Mouse (Mus musculus) forebrain, embryonic 15.5 days (tissue): Measurements from ENCODE around the gene Drc3. TPM values are rescaled to one million over a fixed set of nuclear protein-coding genes. Genes with fewer than 3 reads are reported as not detected.

Experiments used
- ATAC-seq: fragments of 200-750 bp; cut with Nextera tagmentation; replicated peaks from 2 replicates; pipeline ENCODE4 v1.8.0; 2017; ENCODE audit warnings: mild to moderate bottlenecking, moderate TSS enrichment, moderate library complexity
- H3K27ac ChIP-seq: fragments of 300-500 bp; sonication (generic); replicated peaks from 2 replicates; pipeline ENCODE4 v1.5.1; 2015; ENCODE audit warnings: mild to moderate bottlenecking, inconsistent platforms
- H3K27me3 ChIP-seq: fragments of 300-500 bp; sonication (generic); 2 replicates; pipeline ENCODE4 v1.6.1; 2015; ENCODE audit warnings: inconsistent platforms
- H3K36me3 ChIP-seq: fragments of 300-500 bp; sonication (generic); 2 replicates; pipeline ENCODE4 v1.6.1; 2015; ENCODE audit warnings: mild to moderate bottlenecking, inconsistent platforms
- H3K4me1 ChIP-seq: fragments of 300-500 bp; sonication (generic); 2 replicates; pipeline ENCODE4 v1.6.1; 2015; ENCODE audit warnings: inconsistent platforms
- H3K4me2 ChIP-seq: fragments of 300-500 bp; sonication (generic); replicated peaks from 2 replicates; pipeline ENCODE4 v1.6.1; 2015; ENCODE audit warnings: mild to moderate bottlenecking, inconsistent platforms
- H3K4me3 ChIP-seq: fragments of 300-500 bp; sonication (generic); 2 replicates; pipeline ENCODE4 v1.5.1; 2015; ENCODE audit warnings: mild to moderate bottlenecking, inconsistent platforms
- H3K9ac ChIP-seq: fragments of 300-500 bp; sonication (generic); replicated peaks from 2 replicates; pipeline ENCODE4 v1.6.1; 2015; ENCODE audit warnings: mild to moderate bottlenecking, inconsistent platforms
- H3K9me3 ChIP-seq: fragments of 300-500 bp; sonication (generic); 2 replicates; pipeline ENCODE4 v1.6.1; 2016; ENCODE audit warnings: inconsistent platforms
- WGBS: fragments of 180-500 bp; shearing (Covaris S2); methylation state at CpG from one replicate; pipeline ENCODE4 v1.1.7; 2015; ENCODE audit warnings: mixed read lengths; 5-methylcytosine and 5-hydroxymethylcytosine counted together
- polyA plus RNA-seq: library from polyadenylated mRNA; unstranded; fragments of >200 nt; fragmentation: Nextera tagmentation; extraction: Ambion mirVana; gene quantifications from 2 replicates; pipeline ENCODE4 v1.2.1, GENCODE M21; 2015

Gene Drc3
- polyA plus RNA-seq, 1 experiment from 2014 or later, result 7.3 TPM

DNA sequence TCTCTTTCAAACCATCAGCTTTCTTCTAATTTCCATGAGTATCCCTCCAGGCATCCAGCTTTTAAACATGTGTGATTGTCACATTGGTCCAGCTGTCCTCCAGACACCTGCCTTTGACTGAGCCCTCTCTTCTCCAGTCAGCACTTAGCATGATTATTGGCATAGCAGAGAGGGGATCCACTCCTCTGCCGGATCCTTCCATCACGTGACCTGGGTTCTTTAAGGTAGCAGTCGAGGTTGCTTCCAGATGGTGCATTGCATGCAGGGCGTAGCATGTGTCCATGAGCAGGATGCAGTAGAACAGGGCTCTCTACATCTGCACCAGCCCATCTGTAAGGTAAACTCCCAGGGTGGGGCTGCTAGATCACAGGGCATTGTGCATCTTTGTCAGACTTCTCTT lies 15.8 kb downstream of the Drc3 start:
- no peak overlapping the region for H3K4me3 ChIP-seq
- ATAC-seq, result no peak
- no peaks in the 10 kb centered on the region for H3K9me3 ChIP-seq
- H3K27ac ChIP-seq, result no peak overlapping the region
- H3K9ac ChIP-seq, result no peak overlapping the region
- H3K4me2 ChIP-seq, result no peak overlapping the region
- no peaks in the 10 kb centered on the region for H3K36me3 ChIP-seq
- H3K4me1 ChIP-seq, result no peaks in the 10 kb centered on the region
- H3K27me3 ChIP-seq, result no peaks in the 10 kb centered on the region
- WGBS, result 79% methylated on average over 4 of the region's 4 CpGs

DNA sequence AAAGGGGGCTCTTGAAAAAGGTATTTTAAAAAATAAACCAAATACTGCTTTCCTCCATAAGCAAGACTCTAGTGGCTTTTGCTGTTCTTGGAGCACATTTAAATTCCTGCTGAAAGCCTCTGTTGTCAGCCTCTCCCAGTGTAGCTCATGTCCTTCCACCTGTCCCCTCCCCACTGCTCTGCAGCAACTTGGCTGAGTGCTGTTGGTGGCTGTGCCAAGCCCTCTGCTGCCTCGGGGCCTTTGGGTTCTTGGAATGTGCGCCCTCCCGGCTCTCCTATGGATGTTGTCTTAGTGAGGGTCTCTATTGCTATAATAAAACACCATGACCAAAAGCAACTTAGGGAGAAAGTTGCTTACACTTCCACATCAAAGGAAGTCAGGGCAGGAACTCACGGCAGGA lies 16.3 kb downstream of the Drc3 start:
- WGBS, result 74% methylated on average over 4 of the region's 4 CpGs
- H3K4me1 ChIP-seq, result no peaks in the 10 kb centered on the region
- no peak overlapping the region for H3K9ac ChIP-seq
- ATAC-seq, result no peak
- no peaks in the 10 kb centered on the region for H3K36me3 ChIP-seq
- H3K9me3 ChIP-seq, result no peaks in the 10 kb centered on the region
- H3K27ac ChIP-seq, result no peak overlapping the region
- H3K27me3 ChIP-seq, result no peaks in the 10 kb centered on the region
- no peak overlapping the region for H3K4me2 ChIP-seq
- no peak overlapping the region for H3K4me3 ChIP-seq

DNA sequence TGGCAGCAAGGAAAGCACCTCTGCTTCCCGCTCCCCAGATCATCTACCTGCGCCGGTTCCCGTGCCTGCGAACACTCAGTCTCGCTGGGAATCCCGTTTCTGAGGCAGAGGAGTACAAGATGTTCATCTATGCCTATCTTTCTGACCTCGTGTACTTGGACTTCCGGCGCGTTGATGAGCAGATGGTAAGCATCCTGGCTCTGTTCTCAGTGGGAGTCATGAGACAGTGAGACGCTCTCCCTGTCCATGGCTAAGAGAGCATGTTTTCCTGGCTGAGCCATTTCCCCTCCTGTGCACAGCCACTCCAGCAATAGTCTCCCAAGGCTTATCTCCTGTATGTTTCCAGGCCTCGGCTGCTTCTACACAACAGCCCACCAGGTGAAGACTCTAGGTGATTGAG lies 17.3 kb downstream of the Drc3 start:
- Histone ChIP-seq H3K27ac (no peak overlapping the region), H3K27me3 (no peaks in the 10 kb centered on the region), H3K9me3 (no peaks in the 10 kb centered on the region), H3K36me3 (no peaks in the 10 kb centered on the region), H3K4me2 (no peak overlapping the region), H3K9ac (no peak overlapping the region), H3K4me3 (no peak overlapping the region), H3K4me1 (no peaks in the 10 kb centered on the region)
- WGBS, result 89% methylated on average over 13 of the region's 13 CpGs
- ATAC-seq, result no peak

DNA sequence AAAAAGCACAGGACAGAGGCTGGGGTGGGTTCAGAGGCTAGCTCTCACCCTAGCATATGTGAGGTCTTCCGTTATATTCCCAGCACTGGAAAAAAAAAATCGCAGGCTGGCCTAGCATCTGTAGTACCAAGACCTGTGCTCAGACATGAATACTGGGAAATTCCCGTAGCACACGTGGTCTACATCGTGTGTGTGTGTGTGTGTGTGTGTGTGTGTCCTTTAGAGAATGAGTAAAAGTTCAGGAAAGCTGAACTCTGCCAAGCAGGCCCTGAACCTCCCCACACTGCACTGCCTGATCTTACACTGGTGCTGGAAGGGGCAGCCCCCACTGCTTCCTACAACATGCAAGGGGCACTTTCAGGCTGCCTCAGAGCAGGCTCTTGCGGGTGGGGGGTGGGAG lies 21.4 kb downstream of the Drc3 start:
- ATAC-seq, result no peak
- 78% methylated on average over 6 of the region's 6 CpGs for WGBS

DNA sequence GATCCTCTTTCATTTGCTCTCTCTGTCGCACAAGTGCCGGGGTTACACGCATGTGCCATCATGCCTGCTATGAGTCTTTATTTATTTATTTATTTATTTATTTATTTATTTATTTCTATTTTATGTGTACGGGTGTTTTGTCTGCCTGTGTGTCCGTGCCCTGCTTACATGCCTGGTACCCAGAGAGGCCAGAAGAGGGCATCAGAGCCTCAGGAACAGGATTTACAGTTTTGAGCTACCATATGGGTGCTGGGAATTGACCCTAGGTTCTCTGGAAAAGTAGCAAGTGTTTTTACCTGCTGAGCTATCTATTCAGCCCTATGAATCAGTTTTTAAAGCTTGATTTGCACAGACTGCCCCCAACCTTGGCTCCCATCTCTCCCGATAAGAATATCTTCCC lies 30.4 kb downstream of the Drc3 start:
- Histone ChIP-seq H3K27ac (no peak overlapping the region), H3K36me3 (no peaks in the 10 kb centered on the region), H3K4me1 (peaks cover 20% of the 10 kb centered on the region), H3K27me3 (no peaks in the 10 kb centered on the region), H3K9me3 (no peaks in the 10 kb centered on the region), H3K4me3 (no peak overlapping the region), H3K4me2 (no peak overlapping the region), H3K9ac (no peak overlapping the region)
- no peak for ATAC-seq
- 87% methylated on average over 6 of the region's 6 CpGs for WGBS

More for the DNA sequence above, 21.4 kb downstream of the Drc3 start:
- no peak overlapping the region for H3K4me2 ChIP-seq
- no peaks in the 10 kb centered on the region for H3K4me1 ChIP-seq
- H3K9me3 ChIP-seq, result no peaks in the 10 kb centered on the region
- no peak overlapping the region for H3K27ac ChIP-seq
- H3K36me3 ChIP-seq, result no peaks in the 10 kb centered on the region
- no peak overlapping the region for H3K4me3 ChIP-seq
- H3K27me3 ChIP-seq, result no peaks in the 10 kb centered on the region
- no peak overlapping the region for H3K9ac ChIP-seq

DNA sequence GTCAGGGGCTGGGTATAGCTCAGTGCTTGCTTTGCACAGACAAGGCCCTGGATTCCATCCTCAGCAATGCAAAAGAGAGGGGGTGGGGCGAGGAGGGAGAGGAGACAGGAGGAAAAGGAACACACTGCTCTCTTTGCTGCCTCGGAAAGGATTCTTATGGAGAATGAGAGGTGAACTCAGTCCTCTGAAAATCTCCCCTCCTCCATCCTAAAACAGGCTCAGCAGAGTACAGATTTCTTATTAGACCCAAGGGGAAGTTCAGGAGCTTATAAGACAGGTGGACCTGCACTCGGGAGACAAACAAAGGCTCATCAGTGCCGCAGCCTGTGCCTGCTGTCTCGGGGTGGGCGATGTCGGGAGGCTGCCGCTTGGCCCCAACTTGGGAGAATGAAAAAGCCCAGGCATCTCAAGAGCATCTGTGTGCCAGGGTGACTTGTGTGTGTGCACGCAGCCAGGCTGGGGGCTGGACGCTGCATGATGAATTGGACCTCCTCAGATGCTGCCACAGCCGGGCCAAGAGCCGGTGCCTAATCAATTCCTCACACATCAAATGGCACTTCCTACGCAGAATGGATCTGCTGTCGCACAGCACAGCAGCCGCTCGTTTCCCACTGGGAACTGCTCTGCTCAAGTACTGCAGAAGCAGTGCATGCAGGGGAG lies 31.8 kb downstream of the Drc3 start:
- ATAC-seq, result peak; percentile 87
- H3K4me1 ChIP-seq, result peaks cover 20% of the 10 kb centered on the region
- under 1% methylated on average over 16 of the region's 16 CpGs for WGBS
- H3K27ac ChIP-seq, result peak overlapping the region; percentile 80
- H3K27me3 ChIP-seq, result no peaks in the 10 kb centered on the region
- peak overlapping the region; percentile 41 for H3K4me2 ChIP-seq
- peak overlapping the region; percentile 22 for H3K4me3 ChIP-seq
- H3K36me3 ChIP-seq, result no peaks in the 10 kb centered on the region
- H3K9ac ChIP-seq, result peak overlapping the region; percentile 35
- H3K9me3 ChIP-seq, result no peaks in the 10 kb centered on the region

DNA sequence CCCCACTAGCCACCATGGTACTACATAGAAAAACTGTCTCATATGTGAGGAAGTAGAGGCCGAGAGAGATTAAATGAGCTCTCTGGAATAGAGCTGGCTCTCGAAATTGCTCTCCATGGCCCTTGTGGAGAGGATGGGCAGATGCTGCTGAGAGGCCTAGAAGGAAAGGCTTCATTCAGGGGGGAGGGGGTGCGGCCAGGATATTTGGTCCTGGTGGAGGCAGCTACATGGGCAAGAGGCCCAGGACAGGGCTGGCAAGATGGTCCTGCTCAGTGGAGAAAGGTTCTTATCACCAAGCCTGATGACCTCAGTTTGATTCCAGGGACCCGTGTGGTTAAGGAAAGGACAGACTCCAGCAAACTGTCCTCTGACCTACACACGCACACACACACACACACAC lies 32.8 kb downstream of the Drc3 start:
- WGBS, result 84% methylated on average over 5 of the region's 5 CpGs
- Histone ChIP-seq H3K4me1 (peaks cover 20% of the 10 kb centered on the region), H3K9ac (no peak overlapping the region), H3K4me3 (no peak overlapping the region), H3K27me3 (no peaks in the 10 kb centered on the region), H3K4me2 (no peak overlapping the region), H3K9me3 (no peaks in the 10 kb centered on the region), H3K27ac (no peak overlapping the region), H3K36me3 (no peaks in the 10 kb centered on the region)
- ATAC-seq, result no peak

DNA sequence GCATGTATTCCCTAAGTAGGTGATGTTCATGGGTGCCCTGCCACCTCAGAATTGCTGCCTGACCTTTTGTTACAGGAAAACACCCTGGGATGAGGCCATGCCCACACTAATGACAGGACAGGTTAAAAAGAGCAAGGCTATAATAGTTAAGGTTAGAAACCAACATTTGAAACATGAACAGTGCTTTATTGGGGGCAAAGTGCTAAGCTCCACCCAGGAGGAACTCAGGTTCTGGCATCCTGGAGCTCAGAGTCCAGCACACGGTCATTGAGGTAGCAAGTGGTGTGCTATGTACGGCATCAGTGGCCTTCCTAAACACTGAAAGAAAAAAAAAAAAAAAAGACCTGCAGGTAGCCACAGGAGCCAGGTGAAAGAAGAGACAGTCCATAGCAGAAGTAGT lies 34.8 kb downstream of the Drc3 start:
- WGBS, result 88% methylated on average over 2 of the region's 2 CpGs
- no peak overlapping the region for H3K27ac ChIP-seq
- ATAC-seq, result no peak

DNA sequence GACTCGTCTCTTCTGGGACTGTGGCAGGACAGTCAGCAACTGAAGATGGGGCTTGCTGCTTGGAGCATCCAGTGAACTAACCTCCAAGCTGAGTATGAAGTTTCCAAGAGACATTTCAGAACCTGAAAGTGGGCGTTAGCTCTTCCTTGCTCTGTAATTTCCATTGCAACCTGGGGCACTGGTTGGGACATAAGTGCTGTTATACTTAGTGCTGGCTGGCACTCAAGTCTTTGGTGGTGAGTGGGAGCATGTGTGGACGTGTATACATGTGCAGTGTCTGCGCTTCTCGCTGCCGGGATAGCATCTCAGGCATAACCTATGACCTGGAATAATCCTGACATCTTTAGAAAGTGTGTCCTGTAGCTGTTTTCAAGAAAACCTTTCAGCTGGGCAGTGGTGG lies 38.2 kb downstream of the Drc3 start:
- no peak for ATAC-seq
- no peaks in the 10 kb centered on the region for H3K4me1 ChIP-seq
- H3K9ac ChIP-seq, result no peak overlapping the region
- H3K9me3 ChIP-seq, result no peaks in the 10 kb centered on the region
- H3K4me2 ChIP-seq, result no peak overlapping the region
- no peak overlapping the region for H3K27ac ChIP-seq
- H3K36me3 ChIP-seq, result no peaks in the 10 kb centered on the region
- no peaks in the 10 kb centered on the region for H3K27me3 ChIP-seq
- H3K4me3 ChIP-seq, result no peak overlapping the region
- WGBS, result 89% methylated on average over 6 of the region's 6 CpGs

More for the DNA sequence above, 34.8 kb downstream of the Drc3 start:
- H3K4me3 ChIP-seq, result no peak overlapping the region
- no peak overlapping the region for H3K9ac ChIP-seq
- H3K27me3 ChIP-seq, result no peaks in the 10 kb centered on the region
- H3K4me1 ChIP-seq, result peaks cover 20% of the 10 kb centered on the region
- H3K4me2 ChIP-seq, result no peak overlapping the region
- no peaks in the 10 kb centered on the region for H3K36me3 ChIP-seq
- no peaks in the 10 kb centered on the region for H3K9me3 ChIP-seq

DNA sequence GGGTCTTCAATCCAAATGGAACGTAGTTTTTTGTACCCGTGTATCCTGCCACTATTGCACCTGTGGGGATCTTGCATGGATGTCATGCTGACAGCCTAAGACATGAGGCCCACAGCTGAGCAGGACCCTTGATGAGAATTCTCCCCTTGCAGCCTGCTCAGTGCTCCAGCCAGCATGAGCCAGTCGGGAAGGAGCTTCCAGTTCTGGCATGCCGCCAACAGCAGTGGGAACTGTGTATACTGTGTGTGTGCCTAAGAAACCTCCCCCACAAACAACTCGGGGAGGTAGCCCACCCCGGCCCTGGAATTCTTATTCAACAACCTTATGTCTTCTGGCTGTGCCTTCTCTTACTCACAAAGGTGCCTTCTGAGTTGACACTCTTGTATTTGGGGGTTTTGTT lies 43.4 kb downstream of the Drc3 start:
- H3K27me3 ChIP-seq, result no peaks in the 10 kb centered on the region
- H3K4me3 ChIP-seq, result no peak overlapping the region
- no peak overlapping the region for H3K9ac ChIP-seq
- H3K36me3 ChIP-seq, result peaks cover 15% of the 10 kb centered on the region
- no peaks in the 10 kb centered on the region for H3K9me3 ChIP-seq
- H3K4me1 ChIP-seq, result peaks cover 10% of the 10 kb centered on the region; the same call in 1 of the 2 replicates
- no peak overlapping the region for H3K27ac ChIP-seq
- WGBS, result 45% methylated on average over 6 of the region's 6 CpGs
- ATAC-seq, result peak; percentile 70; the same call in 1 of the 2 replicates
- H3K4me2 ChIP-seq, result no peak overlapping the region

DNA sequence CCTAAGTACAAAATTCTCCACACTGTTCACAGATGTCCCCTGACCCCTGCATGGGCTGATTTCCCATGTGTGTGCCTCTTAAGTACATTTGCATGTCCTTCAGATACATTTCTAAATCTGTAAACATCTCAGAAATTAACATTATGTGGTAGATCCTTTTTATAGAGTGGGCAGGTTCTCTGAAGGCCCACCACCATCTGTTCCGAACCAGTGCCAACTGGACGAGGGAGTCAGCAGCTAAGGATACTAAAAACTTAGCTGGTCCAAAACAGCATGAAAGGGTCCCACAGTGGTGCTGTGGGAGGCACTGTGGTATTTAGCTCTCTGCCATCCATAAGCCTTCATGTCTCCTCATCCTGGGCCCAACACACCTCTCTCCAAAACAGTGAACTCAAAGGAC lies 44.0 kb downstream of the Drc3 start:
- WGBS, result 83% methylated on average over 2 of the region's 2 CpGs

DNA sequence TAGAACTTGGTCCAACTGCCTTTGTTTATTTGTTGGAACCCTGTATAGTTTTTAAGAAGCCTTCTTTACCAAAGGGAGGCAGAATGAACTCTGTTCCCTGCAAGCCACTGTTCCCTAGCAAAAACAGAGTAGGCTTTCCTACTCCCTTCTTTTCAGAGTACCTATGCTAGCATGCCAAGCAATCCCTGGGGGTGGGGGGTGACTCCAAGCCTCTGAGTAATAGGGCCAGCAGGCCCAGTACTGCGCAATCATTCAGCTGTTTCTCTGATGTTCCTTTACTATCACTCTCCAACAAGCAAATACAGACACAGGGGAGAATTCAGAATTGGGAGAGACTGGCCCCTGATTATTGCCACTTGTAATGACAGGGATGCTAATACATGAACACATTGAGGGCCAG lies 53.5 kb downstream of the Drc3 start:
- 100% methylated on average over 1 of the region's 1 CpGs for WGBS
- ATAC-seq, result no peak
- H3K27me3 ChIP-seq, result no peaks in the 10 kb centered on the region

More for the DNA sequence above, 44.0 kb downstream of the Drc3 start:
- H3K9ac ChIP-seq, result no peak overlapping the region
- no peak overlapping the region for H3K4me2 ChIP-seq
- H3K27ac ChIP-seq, result no peak overlapping the region
- H3K27me3 ChIP-seq, result no peaks in the 10 kb centered on the region
- H3K4me3 ChIP-seq, result no peak overlapping the region
- no peaks in the 10 kb centered on the region for H3K9me3 ChIP-seq
- peaks cover 21% of the 10 kb centered on the region for H3K36me3 ChIP-seq
- H3K4me1 ChIP-seq, result peaks cover 10% of the 10 kb centered on the region; the same call in 1 of the 2 replicates
- ATAC-seq, result no peak

DNA sequence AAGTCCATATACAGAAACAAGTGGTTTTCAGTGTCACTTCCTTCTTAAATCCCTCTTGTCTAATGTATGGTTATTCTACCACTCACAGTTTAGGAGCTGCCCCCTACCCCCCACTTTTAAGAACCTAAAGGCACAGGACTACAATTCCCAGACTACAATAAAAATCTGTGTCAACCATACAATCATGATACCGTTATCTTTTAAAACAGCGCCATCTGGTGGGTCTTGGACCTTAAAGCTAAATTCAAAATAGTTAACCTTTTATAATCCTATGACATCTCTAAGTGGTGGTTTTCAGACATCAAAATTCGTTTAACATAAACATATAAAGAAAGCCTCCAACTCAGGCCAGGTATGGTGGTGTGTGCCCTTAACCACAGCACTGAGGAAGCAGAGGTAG lies 59.0 kb downstream of the Drc3 start:
- ATAC-seq, result no peak
- Histone ChIP-seq H3K4me1 (peaks cover 24% of the 10 kb centered on the region), H3K36me3 (peaks cover 14% of the 10 kb centered on the region), H3K27ac (no peak overlapping the region), H3K9ac (no peak overlapping the region), H3K4me3 (no peak overlapping the region), H3K9me3 (no peaks in the 10 kb centered on the region), H3K4me2 (no peak overlapping the region), H3K27me3 (no peaks in the 10 kb centered on the region)
- 11% methylated on average over 3 of the region's 3 CpGs for WGBS

More for the DNA sequence above, 53.5 kb downstream of the Drc3 start:
- Histone ChIP-seq H3K27ac (no peak overlapping the region), H3K4me1 (no peaks in the 10 kb centered on the region), H3K36me3 (peaks cover 63% of the 10 kb centered on the region), H3K4me2 (no peak overlapping the region), H3K4me3 (no peak overlapping the region), H3K9me3 (no peaks in the 10 kb centered on the region), H3K9ac (no peak overlapping the region)
